Mouse (Mus musculus) hindbrain, embryonic 14.5 days (tissue): Measurements from ENCODE around the gene Spink2. TPM values are rescaled to one million over a fixed set of nuclear protein-coding genes. Genes with fewer than 3 reads are reported as not detected.
A peak's percentile ranks its signal among the peaks of the same experiment; 100 is the strongest.

Experiments
- ATAC-seq: fragments of 200-750 bp; cut with Nextera tagmentation; 2 replicates; pipeline ENCODE4 v1.8.0; 2017; ENCODE audit warnings: moderate number of reproducible peaks, mild to moderate bottlenecking, moderate TSS enrichment, moderate library complexity; ENCODE audit not compliant: low FRiP score
- DNase-seq: peaks from one replicate; pipeline ENCODE4 v3.0.0-alpha.2; 2015; ENCODE audit warnings: low spot score
- H3K27ac ChIP-seq: fragments of 300-500 bp; sonication (generic); 2 replicates; pipeline ENCODE4 v1.5.1; 2014; ENCODE audit warnings: mild to moderate bottlenecking, moderate library complexity
- H3K27me3 ChIP-seq: fragments of 300-500 bp; sonication (generic); 2 replicates; pipeline ENCODE4 v1.6.1; 2014; ENCODE audit warnings: mild to moderate bottlenecking, low read length, mixed read lengths; ENCODE audit not compliant: control insufficient read depth, insufficient read depth
- H3K36me3 ChIP-seq: fragments of 300-500 bp; sonication (generic); replicated peaks from 2 replicates; pipeline ENCODE4 v1.6.1; 2014; ENCODE audit not compliant: control insufficient read depth, insufficient read depth
- H3K4me1 ChIP-seq: fragments of 300-500 bp; sonication (generic); replicated peaks from 2 replicates; pipeline ENCODE4 v1.6.1; 2014; ENCODE audit warnings: antibody characterized with exemption, low read length, mixed read lengths; ENCODE audit not compliant: control insufficient read depth, insufficient read depth
- H3K4me2 ChIP-seq: fragments of 300-500 bp; sonication (generic); replicated peaks from 2 replicates; pipeline ENCODE4 v1.6.1; 2014; ENCODE audit warnings: mild to moderate bottlenecking, moderate library complexity
- H3K4me3 ChIP-seq: fragments of 300-500 bp; sonication (generic); replicated peaks from 2 replicates; pipeline ENCODE4 v1.5.1; 2014; ENCODE audit warnings: mild to moderate bottlenecking, low read length
- H3K9ac ChIP-seq: fragments of 300-500 bp; sonication (generic); 2 replicates; pipeline ENCODE4 v1.6.1; 2014
- H3K9me3 ChIP-seq: fragments of 300-500 bp; sonication (generic); 2 replicates; pipeline ENCODE4 v1.6.1; 2016; ENCODE audit warnings: low read length; ENCODE audit not compliant: control insufficient read depth
- WGBS: fragments of 180-500 bp; shearing (Covaris S2); extraction: QIAGEN DNeasy Blood & Tissue Kit; methylation state at CpG from one replicate; pipeline ENCODE4 v1.1.7; 2014; 5-methylcytosine and 5-hydroxymethylcytosine counted together
- polyA plus RNA-seq: library from polyadenylated mRNA; unstranded; fragments of >200 nt; fragmentation: Nextera tagmentation; extraction: Ambion mirVana; gene quantifications from 2 replicates; pipeline ENCODE4 v1.2.1, GENCODE M21; 2014

Gene Spink2
- polyA plus RNA-seq, 1 experiment from 2014 or later: 2.0 TPM

DNA sequence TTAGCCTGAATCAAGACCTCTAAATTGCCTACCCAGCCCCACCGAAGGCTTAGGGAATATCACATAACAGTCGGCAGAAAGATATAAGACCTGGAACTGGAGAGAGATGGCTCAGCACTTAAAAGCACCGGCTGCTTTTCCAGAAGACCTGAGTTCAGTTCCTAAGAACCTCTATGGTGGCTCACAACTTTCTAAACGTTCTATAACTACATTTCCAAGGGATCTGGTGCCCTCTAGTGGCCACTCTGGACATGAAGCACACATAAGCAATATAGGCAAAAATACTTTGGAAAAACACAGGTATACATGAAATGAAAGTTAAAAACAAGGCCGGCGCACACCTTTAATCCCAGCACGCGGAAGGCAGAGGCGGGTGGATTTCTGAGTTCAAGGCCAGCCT lies 5.9 kb upstream of the Spink2 start:
- H3K27ac ChIP-seq: no peak overlapping the region
- ATAC-seq (0 out of 2 replicates have a peak, but pooled peaks have one; percentile 40), DNase-seq (peak; percentile 94)
- H3K4me3 ChIP-seq: no peak overlapping the region
- H3K4me1 ChIP-seq: no peaks in the 10 kb centered on the region
- H3K9ac ChIP-seq: no peak overlapping the region
- H3K27me3 ChIP-seq: no peaks in the 10 kb centered on the region
- WGBS: 21% methylated on average over 9 of the region's 9 CpGs
- H3K4me2 ChIP-seq: no peak overlapping the region
- no peaks in the 10 kb centered on the region for H3K9me3 ChIP-seq
- no peaks in the 10 kb centered on the region for H3K36me3 ChIP-seq

DNA sequence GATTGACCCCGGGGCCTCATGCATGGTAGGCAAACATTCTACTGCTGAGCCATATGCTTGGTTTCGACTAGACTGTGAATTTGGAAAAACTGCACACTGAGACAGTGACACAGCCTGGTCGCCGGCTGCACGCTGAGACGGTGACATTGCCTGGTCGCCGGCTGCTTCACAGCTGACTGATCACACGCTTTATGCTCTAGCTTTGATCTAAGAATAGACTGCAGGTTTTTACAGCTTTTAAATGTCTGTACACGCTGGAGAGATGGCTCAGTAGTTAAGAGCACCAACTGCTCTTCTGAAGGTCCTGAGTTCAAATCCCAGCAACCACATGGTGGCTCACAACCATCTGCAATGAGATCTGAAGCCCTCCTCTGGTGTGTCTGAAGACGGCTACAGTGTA lies 5.1 kb downstream of the Spink2 start:
- Histone ChIP-seq H3K4me1 (peaks cover 3% of the 10 kb centered on the region; the same call in 1 of the 2 replicates), H3K27me3 (no peaks in the 10 kb centered on the region), H3K4me2 (no peak overlapping the region), H3K36me3 (no peaks in the 10 kb centered on the region), H3K9ac (no peak overlapping the region), H3K9me3 (no peaks in the 10 kb centered on the region), H3K4me3 (no peak overlapping the region), H3K27ac (no peak overlapping the region)
- WGBS: 60% methylated on average over 11 of the region's 11 CpGs
- ATAC-seq (no peak), DNase-seq (no peak)

DNA sequence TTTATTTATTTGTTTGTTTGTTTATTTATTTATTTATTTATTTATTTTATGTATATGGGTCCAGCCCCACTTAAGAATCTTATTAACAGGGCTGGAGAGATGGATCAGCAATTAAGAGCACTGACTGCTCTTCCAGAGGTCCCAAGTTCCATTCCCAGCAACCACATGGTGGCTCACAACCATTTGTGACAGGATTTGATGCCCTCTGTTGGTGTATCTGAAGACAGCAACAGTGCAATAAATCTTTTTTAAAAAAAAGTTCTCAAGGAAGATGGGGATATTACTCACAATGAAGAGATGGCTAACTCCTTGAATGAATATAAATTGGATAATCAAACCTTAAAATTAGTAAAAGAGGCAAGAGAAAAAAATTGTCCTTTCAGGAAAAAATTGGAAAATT lies 9.0 kb downstream of the Spink2 start:
- H3K4me1 ChIP-seq: no peaks in the 10 kb centered on the region
- H3K9ac ChIP-seq: no peak overlapping the region
- no peaks in the 10 kb centered on the region for H3K27me3 ChIP-seq
- H3K4me3 ChIP-seq: no peak overlapping the region
- H3K36me3 ChIP-seq: no peaks in the 10 kb centered on the region
- no peak for ATAC-seq
- DNase-seq: no peak
- H3K9me3 ChIP-seq: no peaks in the 10 kb centered on the region
- H3K27ac ChIP-seq: no peak overlapping the region
- H3K4me2 ChIP-seq: no peak overlapping the region

DNA sequence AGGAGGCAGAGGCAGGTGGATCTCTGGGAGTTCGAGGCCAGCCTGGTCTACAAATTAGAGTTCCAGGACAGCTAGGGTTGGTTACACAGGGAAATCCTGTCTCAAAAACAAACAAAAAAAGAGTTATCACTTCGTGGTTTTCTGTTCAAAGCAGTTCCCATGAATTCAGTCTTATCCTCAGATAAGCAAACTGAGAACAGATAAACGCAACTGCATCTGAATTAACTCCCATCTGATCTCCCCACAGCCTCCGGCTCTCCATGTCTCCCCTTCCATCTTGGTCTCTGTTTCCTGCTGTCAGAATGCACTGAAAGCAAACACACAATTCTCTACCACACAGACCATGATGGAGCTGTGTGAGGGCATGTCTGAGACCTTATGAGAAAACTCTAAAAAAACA lies 10.6 kb downstream of the Spink2 start:
- H3K9me3 ChIP-seq: no peaks in the 10 kb centered on the region
- ATAC-seq: no peak
- DNase-seq: no peak
- WGBS: 77% methylated on average over 4 of the region's 4 CpGs
- H3K27ac ChIP-seq: no peak overlapping the region
- no peaks in the 10 kb centered on the region for H3K4me1 ChIP-seq
- H3K4me2 ChIP-seq: no peak overlapping the region
- H3K4me3 ChIP-seq: no peak overlapping the region
- H3K27me3 ChIP-seq: no peaks in the 10 kb centered on the region
- no peak overlapping the region for H3K9ac ChIP-seq
- H3K36me3 ChIP-seq: no peaks in the 10 kb centered on the region

DNA sequence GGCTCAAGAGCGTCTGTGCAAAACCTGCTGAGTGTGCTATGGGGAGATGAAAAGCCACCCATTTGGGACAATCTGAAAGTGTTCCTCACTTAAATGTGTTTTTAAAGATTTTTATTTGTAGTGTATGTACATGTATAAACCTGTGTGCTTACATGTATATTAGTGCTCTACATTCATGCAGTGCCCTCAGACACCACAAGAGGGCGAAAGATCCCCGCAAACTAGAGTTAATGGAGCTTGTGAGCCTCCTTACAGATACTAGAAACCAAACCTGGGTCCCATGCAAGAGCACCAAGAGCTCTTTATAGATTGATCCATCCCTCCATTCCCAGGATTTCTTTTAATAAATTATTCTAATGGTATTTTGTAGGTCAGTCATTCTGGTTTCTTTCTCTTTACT lies 17.3 kb downstream of the Spink2 start:
- 42% methylated on average over 3 of the region's 3 CpGs for WGBS
- no peak for ATAC-seq
- no peak overlapping the region for H3K4me2 ChIP-seq

DNA sequence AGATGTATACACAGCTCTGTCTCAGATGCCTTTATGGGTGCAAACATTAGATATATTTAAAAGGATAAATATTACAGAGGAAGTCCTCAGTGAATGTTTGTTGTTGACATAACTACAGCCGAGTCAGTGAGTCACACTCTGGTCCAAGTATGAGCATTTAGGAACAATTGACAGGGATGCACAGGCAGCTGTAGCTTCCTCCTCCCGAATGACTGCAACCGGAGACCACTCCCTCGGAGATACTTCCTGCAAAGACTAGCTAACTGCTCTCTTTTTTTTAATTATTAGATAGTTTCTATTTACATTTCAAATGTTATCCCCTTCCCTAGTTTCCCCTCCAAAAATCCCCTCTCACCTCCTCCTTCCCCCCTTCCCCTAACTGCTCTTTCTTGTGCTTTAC lies 18.0 kb downstream of the Spink2 start:
- no peak overlapping the region for H3K27ac ChIP-seq
- DNase-seq: no peak
- 84% methylated on average over 4 of the region's 4 CpGs for WGBS

More for the DNA sequence above, 17.3 kb downstream of the Spink2 start:
- Histone ChIP-seq H3K4me1 (no peaks in the 10 kb centered on the region), H3K9me3 (0 out of 2 replicates have a peak, but pooled peaks cover 5% of the 10 kb centered on the region), H3K27me3 (no peaks in the 10 kb centered on the region), H3K4me3 (no peak overlapping the region), H3K36me3 (no peaks in the 10 kb centered on the region), H3K27ac (no peak overlapping the region), H3K9ac (no peak overlapping the region)
- peak; percentile 40 for DNase-seq

DNA sequence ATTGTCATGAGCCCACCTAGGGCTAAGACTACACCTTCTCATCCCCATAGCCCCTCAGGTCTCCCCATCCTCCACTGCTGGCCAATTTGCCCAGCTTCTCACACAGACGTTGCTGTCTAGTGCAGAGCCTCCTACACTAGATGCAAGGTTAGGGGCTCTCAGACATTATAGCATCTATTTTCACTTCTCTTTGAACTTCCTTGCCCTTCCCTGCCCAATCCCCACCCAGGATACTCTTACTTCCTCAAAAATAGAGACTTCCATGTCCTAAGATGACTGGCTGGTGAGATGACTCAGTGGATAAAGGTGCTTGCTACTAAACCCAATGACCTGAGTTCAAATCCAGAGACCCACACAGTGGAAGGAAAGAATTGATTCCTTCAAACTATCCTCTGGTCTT lies 19.6 kb downstream of the Spink2 start:
- WGBS: 78% methylated on average over 1 of the region's 1 CpGs
- Histone ChIP-seq H3K4me2 (no peak overlapping the region), H3K4me1 (no peaks in the 10 kb centered on the region), H3K9me3 (peaks cover 10% of the 10 kb centered on the region; the same call in 1 of the 2 replicates), H3K9ac (no peak overlapping the region), H3K27ac (no peak overlapping the region), H3K4me3 (no peak overlapping the region), H3K27me3 (no peaks in the 10 kb centered on the region), H3K36me3 (no peaks in the 10 kb centered on the region)
- DNase-seq (no peak), ATAC-seq (no peak)

More for the DNA sequence above, 18.0 kb downstream of the Spink2 start:
- H3K4me1 ChIP-seq: no peaks in the 10 kb centered on the region
- H3K36me3 ChIP-seq: no peaks in the 10 kb centered on the region
- no peak overlapping the region for H3K4me2 ChIP-seq
- no peak for ATAC-seq
- H3K4me3 ChIP-seq: no peak overlapping the region
- H3K27me3 ChIP-seq: no peaks in the 10 kb centered on the region
- H3K9ac ChIP-seq: no peak overlapping the region
- 0 out of 2 replicates have a peak, but pooled peaks cover 5% of the 10 kb centered on the region for H3K9me3 ChIP-seq

DNA sequence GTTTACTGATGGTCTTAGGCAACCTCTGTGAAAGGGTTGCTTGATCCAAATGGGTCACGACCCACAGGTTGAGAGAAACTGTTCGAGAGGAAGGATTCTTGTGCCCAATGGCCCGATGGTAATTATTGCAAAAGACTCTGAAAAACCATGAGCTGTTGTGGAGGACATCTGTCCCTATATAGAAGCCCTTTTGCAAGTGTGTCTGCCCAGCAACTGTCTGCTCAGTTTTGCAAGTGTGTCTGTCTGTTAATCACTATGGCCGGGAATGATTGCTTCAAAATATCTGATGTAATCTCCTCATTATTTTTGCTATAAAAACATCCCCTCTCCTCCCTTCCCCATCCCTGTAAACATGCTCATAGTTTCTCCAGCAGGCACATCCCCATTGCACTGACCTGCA lies 20.2 kb downstream of the Spink2 start:
- Histone ChIP-seq H3K4me1 (no peaks in the 10 kb centered on the region), H3K4me2 (no peak overlapping the region), H3K27me3 (no peaks in the 10 kb centered on the region), H3K36me3 (no peaks in the 10 kb centered on the region), H3K9ac (no peak overlapping the region), H3K27ac (no peak overlapping the region), H3K9me3 (peaks cover 10% of the 10 kb centered on the region; the same call in 1 of the 2 replicates), H3K4me3 (no peak overlapping the region)
- 88% methylated on average over 4 of the region's 4 CpGs for WGBS
- ATAC-seq (no peak), DNase-seq (no peak)

DNA sequence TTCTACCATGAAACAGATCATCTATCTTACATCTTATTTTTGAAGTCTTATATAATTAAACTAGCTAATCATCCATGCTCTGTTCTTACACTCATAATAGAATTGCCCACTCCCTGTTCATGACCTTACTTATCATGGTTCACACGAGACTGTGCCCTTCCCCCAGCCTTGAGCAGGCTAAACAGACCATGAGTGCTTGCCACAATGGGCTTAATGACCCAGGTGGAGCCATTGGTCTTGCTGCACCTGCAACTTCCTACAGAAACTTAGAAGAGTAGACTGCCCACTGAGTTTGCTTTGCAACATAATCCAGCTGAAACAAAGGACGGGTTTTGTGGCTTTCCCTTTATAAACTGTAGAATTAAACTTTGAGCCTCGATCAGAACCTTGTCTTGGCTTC lies 22.5 kb downstream of the Spink2 start:
- DNase-seq (no peak), ATAC-seq (no peak)
- Histone ChIP-seq H3K27ac (no peak overlapping the region), H3K4me3 (no peak overlapping the region), H3K9ac (no peak overlapping the region), H3K9me3 (peaks cover 10% of the 10 kb centered on the region; the same call in 1 of the 2 replicates), H3K36me3 (no peaks in the 10 kb centered on the region), H3K4me1 (no peaks in the 10 kb centered on the region), H3K4me2 (no peak overlapping the region), H3K27me3 (no peaks in the 10 kb centered on the region)
- 50% methylated on average over 3 of the region's 3 CpGs for WGBS

DNA sequence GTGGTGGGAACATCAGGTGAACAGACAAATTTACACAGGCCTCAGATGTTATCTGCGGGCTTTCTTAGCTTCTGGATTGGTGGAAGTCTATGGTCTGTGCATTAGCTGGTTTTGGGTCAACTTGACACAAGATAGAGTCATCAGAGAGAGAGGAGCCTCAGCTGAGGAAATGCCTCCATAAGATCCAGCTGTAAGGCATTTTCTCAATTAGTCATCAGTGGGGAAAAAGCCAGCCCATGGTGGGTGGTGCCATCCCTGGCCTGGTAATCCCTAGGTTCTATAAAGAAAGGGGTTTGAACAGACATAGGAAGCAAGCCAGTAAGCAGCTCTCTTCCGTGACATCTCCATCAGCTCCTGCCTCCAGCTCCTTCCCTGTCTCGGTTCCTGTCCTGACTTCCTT lies 25.9 kb downstream of the Spink2 start:
- over 99% methylated on average over 3 of the region's 3 CpGs for WGBS
- H3K27me3 ChIP-seq: no peaks in the 10 kb centered on the region
- no peak for DNase-seq

More for the DNA sequence above, 25.9 kb downstream of the Spink2 start:
- no peak overlapping the region for H3K4me2 ChIP-seq
- no peaks in the 10 kb centered on the region for H3K36me3 ChIP-seq
- no peak for ATAC-seq
- H3K27ac ChIP-seq: no peak overlapping the region
- H3K9ac ChIP-seq: no peak overlapping the region
- no peaks in the 10 kb centered on the region for H3K4me1 ChIP-seq
- peaks cover 10% of the 10 kb centered on the region; the same call in 1 of the 2 replicates for H3K9me3 ChIP-seq
- H3K4me3 ChIP-seq: no peak overlapping the region
